Mouse (Mus musculus) cerebellum, postnatal 25 days (tissue): Measurements from ENCODE around the gene Abcg5.

Source experiments
- DNase-seq, 2 experiments: peaks; one replicate each; pipeline ENCODE4 v3.0.0; 2021; ENCODE audit warnings: mixed read lengths in 2 of 2

Abcg5 gene

GRCm38 (mm10) chr17:84684284-84684683 lies 1.5 kb upstream of the Abcg5 start:
- no peak for DNase-seq

DNA sequence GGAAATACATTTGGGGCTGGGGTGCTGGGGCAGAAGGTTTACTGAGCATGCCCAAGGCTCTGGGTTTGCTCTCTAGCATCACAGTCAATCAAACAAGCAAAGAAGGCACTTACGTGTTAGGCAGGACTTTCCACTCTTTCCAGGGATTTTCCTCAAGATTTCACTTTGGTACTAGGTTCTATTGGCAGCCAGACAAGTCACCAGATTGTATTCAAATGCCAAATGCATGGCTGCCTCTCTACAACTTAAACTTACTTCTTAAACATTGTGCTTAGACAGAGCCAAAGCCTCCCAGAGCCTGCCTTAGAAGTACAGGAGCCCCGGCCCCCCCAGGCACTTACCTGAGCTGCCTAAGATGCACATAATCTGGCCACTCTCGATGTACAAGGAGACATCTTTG lies 1.1 kb downstream of the Abcg5 start:
- no peak for DNase-seq

- no peak for DNase-seq
Measured at GRCm38 (mm10) chr17:84677595-84677994, 5.2 kb downstream of the Abcg5 start.

DNA sequence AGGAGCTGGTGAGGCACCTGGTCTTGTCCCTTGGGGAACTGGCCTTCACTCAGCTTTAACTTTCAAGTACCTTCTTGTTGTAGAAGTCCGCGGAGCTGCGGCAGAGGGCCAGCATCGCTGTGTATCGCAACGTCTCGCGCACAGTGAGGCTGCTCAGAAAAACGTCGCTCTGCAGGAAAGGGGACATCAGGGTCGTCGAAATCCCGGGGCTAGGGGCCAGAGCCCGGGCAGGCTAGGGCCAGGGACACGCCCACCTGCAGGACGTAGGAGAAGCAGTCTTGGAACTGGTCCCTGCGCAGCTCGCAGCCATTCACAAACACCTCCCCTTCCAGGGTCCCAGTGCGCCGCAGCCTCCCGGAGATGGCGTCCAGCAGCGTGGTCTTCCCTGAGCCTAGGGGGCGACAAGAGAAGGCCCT lies 6.9 kb downstream of the Abcg5 start, which contains the start of gene Abcg8:
TSS of gene Abcg8 (plus strand) at position 352 of the 416 bp plus-strand sequence.
- no peak for DNase-seq

- no peak for DNase-seq
Measured at GRCm38 (mm10) chr17:84675204-84675603, 7.6 kb downstream of the Abcg5 start.

DNA sequence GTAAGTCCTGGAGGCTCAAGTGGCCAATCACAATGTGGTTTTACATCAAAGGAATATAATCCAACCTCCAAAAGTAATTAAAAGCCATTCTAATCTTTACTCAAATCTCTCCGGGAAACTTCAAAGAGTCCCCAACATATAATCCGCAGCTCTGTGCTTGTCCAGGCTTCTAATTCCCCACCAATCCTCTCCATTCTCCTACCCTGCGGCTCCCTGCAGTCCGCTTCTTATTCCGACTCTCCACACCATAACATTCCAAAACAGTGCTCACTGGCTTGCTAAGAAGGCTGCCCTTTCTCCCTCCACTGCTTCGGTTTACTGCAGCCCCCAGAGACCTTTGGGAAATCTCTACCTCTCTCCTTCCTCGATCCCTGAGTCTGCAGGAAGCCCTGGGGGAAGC lies 8.8 kb downstream of the Abcg5 start:
- DNase-seq, result no peak

DNA sequence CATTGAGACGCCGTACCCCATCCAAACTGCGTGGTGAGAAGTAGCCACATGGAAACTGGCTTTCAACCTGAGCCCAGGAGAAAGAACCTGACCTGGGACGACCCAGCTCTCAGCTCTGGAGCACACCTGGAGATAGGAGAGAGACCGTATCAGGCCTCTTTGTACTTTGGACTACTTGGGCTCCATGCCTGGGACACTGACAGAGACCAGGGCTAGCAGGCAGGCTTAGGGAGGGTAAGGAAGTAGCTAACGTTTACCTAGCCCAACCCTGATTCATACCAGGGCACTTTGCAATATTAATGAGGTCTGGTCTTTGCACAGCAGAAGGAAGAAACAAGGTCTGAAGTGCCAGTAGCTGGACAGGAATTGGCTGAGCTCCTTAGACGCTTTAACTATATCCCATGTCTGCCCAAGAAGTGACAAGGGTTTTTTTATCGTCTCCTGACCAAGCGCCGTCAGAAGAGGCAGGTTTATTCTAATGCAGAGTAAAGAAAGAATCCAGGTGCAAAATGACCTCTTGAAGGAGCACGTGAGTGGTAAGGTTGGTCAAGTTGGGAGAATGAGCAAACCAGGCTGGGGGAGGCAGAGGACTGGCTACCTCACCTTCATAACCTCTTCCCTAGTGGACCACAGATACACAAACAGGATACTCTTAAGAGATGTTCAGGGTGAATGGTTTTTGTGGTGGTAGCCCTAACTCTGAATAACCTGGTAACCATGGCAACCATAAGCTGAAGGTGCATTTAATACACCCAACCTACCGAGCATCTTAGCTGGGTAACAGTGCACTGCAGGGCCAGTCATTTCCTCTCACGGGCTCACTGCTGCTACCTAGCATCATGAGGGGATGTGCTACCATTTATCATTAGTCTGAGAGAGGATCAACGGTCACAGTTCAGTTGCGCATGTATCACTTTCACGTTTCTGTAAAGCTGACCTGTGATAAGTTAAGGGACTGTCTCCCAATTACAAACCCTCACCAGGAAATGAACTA lies 10.1 kb downstream of the Abcg5 start:
- DNase-seq, result no peak

GRCm38 (mm10) chr17:84667848-84668247 lies 15.0 kb downstream of the Abcg5 start:
- no peak for DNase-seq

GRCm38 (mm10) chr17:84665691-84666090 lies 17.1 kb downstream of the Abcg5 start:
- no peak for DNase-seq

DNA sequence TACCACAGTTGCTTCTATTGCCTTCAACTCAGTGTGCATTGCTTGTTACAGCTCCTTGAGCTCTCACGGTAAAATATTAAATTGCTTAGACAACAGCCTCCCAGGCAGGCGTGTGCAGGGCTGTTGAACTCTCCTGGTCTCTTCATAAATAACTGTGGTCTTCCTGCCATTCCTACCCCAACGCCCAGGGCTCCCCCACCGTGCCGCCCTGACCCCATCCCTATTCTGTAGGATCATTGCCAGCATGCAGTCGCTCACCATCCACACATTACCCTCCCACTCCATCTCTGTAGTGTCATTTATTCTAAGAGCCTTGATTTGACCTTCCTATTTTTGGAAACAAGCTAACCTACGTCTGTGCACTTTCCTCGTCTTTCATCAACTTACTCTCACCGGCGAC lies 17.8 kb downstream of the Abcg5 start:
- DNase-seq, result no peak

GRCm38 (mm10) chr17:84658951-84659350 lies 23.9 kb downstream of the Abcg5 start:
- DNase-seq, result no peak

- no peak for DNase-seq
Measured at GRCm38 (mm10) chr17:84658195-84658594, 24.6 kb downstream of the Abcg5 start.

GRCm38 (mm10) chr17:84657782-84658181 lies 25.0 kb downstream of the Abcg5 start:
- DNase-seq, result no peak

DNA sequence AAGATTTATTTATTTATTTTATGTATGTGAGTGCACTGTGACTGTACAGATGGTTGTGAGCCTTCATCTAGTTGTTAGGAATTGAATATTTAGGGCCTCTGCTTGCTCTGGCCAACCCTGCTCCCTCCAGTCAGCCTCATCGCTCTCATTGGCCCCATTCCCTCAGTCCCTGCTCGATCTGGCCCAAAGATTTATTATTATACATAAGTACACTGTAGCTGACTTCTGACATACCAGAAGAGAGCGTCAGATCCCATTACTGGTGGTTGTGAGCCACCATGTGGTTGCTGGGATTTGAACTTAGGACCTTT lies 25.4 kb downstream of the Abcg5 start:
- DNase-seq, result no peak

DNA sequence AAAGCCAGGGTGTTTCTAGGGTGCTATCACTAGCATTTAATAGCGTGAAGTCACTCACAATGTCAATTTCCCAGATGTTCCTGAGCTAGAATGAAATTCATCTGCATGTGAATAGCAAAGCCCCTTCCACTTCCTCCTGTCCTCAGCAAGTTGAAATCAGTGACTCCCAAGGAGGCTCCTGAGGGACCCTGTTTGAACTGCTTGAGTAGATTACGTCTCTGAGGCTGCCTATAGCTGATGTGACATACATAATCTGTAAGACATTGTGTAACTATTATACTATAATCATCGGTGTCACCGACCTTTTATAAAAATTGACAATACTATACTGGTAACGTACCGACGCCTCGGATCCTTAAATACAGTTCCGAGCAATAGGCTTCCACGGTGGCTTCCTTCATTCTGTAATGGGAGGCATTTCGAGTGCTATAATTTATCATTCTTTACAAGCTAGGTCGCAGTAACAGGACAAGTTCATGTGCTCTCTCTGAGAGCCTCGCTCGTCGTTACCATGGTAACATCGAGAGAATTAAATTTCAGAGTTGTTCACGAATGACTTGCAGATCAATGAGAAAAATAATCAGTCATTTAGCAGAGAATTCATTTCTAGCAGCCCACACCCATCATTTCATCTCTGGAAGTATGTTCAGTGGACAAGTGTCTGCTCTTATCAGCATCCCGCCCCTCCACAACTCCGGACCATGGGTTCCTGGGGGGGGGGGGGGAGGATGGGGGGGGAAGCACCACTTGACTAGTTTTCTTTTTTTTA lies 26.0 kb downstream of the Abcg5 start:
- DNase-seq, result no peak

DNA sequence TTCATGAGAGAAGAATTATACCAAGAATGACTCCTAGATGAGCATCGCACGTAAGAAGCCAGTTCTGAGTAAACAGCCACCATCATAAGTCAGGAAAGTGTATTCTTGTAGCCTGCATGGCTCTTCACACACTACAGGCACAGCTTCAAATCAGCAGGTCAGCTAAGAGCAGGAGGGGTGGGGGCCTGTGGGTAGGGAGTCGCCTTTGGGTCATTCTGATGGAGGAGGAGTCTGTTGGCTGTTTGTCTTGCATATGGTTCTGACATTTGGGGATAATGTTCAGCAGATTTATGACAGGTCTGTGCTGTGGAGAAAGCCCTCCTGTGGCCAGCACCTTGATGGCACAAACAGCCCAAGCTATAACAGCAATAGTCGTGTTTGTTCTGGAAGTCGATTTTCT lies 26.6 kb downstream of the Abcg5 start:
- DNase-seq, result no peak

- no peak for DNase-seq
Measured at GRCm38 (mm10) chr17:84653544-84653943, 29.3 kb downstream of the Abcg5 start.

DNA sequence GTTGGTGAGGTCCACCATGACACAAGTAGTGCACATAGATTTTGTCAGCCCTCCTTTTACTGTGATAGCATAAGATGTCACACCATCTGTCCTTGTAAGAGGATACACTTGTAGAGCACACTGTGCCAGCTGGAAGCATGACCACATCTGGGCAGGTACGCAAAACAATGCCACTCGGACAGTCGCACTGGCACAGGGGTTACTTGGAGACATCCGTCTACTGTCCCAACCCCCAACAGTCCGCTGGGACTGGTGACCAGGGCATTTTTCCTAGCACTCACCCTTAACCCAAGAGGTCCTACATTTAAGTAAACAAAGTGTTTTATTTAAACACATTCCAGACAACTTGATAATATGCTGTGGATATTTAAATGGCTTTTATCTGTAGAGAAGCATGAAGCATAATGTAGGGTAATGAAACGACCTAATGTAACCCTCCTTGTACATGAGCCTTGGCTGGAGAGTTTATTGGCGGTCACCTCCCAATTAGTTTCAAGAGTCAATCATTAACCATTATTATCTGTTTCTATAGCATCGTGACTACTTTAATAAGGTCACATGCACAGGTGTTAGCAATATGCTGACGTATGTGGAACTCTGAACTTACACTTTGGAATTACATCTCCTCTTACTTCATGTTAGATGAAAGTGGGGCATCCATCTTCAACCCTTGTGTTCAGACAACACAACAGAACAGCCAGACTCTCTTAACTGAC lies 32.4 kb downstream of the Abcg5 start:
- DNase-seq, result no peak

GRCm38 (mm10) chr17:84647630-84648029 lies 35.2 kb downstream of the Abcg5 start:
- DNase-seq, result no peak

DNA sequence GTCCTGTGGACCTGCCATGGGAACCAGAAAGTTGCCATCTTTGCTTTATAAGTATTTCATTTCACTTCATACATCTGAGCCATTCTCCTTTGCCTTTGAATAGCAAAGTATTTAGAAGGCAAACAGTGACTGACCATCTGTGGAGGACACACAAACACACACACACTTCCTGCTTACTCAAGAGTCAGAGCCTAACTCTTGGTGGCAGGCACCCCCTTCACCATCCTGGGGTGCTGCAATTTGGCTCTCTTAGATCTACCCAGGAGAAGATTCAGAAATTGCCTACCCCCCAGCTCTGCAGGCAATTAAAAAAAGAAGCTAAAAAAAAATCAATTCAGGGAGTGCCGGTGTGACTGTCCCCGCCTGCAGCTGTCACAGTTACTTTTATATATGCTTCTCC lies 36.3 kb downstream of the Abcg5 start:
- DNase-seq, result no peak

- no peak for DNase-seq
Measured at GRCm38 (mm10) chr17:84645894-84646293, 36.9 kb downstream of the Abcg5 start.

- no peak for DNase-seq
Measured at GRCm38 (mm10) chr17:84645119-84645518, 37.7 kb downstream of the Abcg5 start.
